15 mouse cellular contexts compared by ENCODE assay signal in the genomic region with DNA sequence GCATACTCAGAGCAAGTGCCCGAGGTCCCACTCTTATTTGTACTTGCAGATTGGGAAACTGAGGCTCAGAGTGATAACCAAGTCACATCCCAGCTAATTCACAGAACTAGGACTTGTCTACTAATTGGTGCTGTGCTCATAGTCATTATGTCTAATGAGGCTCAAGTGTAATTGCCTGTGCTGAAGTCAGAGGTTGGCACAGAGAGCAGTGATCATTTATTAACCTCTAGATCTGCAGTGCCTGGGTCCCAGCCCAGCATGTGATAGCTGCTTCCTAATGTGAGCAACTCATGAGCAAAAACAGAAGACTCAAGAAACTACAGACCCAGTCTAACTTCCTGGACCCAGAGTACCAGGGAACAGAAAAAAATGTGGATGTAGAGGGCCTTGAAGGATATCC.
DNase-seq lines count a peak whose midpoint lies in the region; ATAC-seq and TF ChIP-seq lines count a peak whose summit lies in the region.
"Had no signal": no experiment of that assay in that cellular context is flagged by ENCODE, and none has a peak within 500 bp of the region (broad histone marks: within the 10 kb centered on the region; RNA-seq: fewer than 3 reads in every experiment).

No protein-coding gene starts in this region.

- no peak overlapping the region for H3K4me3 ChIP-seq in forebrain, embryonic 16.5 days (replicated peaks; ENCODE audit: low read length)
- H3K4me3 ChIP-seq in forebrain, embryonic 13.5 days: no peak overlapping the region
- no peak overlapping the region for H3K4me3 ChIP-seq in liver, postnatal 0 days (ENCODE audit: low read depth, low read length)
- H3K4me3 ChIP-seq in kidney, adult 2 months (ENCODE audit: insufficient read depth, low read depth, low read length): no peak overlapping the region
- H3K4me3 ChIP-seq: liver, embryonic 12.5 days; midbrain, embryonic 12.5 days; neural tube, embryonic 15.5 days had no signal

- no peak for TF ChIP-seq EP300 in liver, postnatal 0 days (IDR thresholded peaks at IDR 0.05; ENCODE audit: low read depth)

- H3K9me3 ChIP-seq in forebrain, embryonic 16.5 days (ENCODE audit: control insufficient read depth, low read length): no peaks in the 10 kb centered on the region; the same call in 1 of the 2 replicates
- H3K9me3 ChIP-seq in forebrain, embryonic 13.5 days (replicated peaks): no peaks in the 10 kb centered on the region
- H3K9me3 ChIP-seq in liver, postnatal 0 days (ENCODE audit: low read length): no peaks in the 10 kb centered on the region
- H3K9me3 ChIP-seq: liver, embryonic 12.5 days; midbrain, embryonic 12.5 days; neural tube, embryonic 15.5 days had no signal

- TF ChIP-seq CTCF in liver, postnatal 0 days (IDR thresholded peaks at IDR 0.05; ENCODE audit: low read depth): no peak
- TF ChIP-seq CTCF in kidney, adult 2 months (conservative IDR thresholded peaks at IDR 0.05; ENCODE audit: insufficient read depth, insufficient read length, low read depth, low read length): no peak

- no peak for DNase-seq in liver, postnatal 0 days
- no peak for DNase-seq in liver
- peak; percentile 89 for DNase-seq in kidney, adult 2 months
- DNase-seq in kidney, postnatal 36 days: peak; percentile 73 to 86
- no peak for DNase-seq in T-cell, adult 2 months (ENCODE audit: low spot score)
- no peak for DNase-seq in thymus, postnatal 10 days (ENCODE audit: low spot score in 2 of 2)
- DNase-seq: adrenal gland, adult 8-10 months; cerebellum, adult 9-11 months; lung, embryonic 14.5 days had no signal

- H3K36me3 ChIP-seq in forebrain, embryonic 16.5 days (ENCODE audit: control insufficient read depth, insufficient read depth): no peaks in the 10 kb centered on the region
- no peaks in the 10 kb centered on the region for H3K36me3 ChIP-seq in forebrain, embryonic 13.5 days (ENCODE audit: poor library complexity, severe bottlenecking)
- H3K36me3 ChIP-seq in liver, postnatal 0 days (replicated peaks; ENCODE audit: insufficient read depth, low read length): no peaks in the 10 kb centered on the region
- H3K36me3 ChIP-seq in kidney, adult 2 months (ENCODE audit: control insufficient read depth, insufficient read depth, low read length): no peaks in the 10 kb centered on the region
- H3K36me3 ChIP-seq: liver, embryonic 12.5 days; midbrain, embryonic 12.5 days; neural tube, embryonic 15.5 days had no signal

- H3K9ac ChIP-seq in forebrain, embryonic 16.5 days (replicated peaks; ENCODE audit: low read depth, low read length): no peak overlapping the region
- no peak overlapping the region for H3K9ac ChIP-seq in forebrain, embryonic 13.5 days
- H3K9ac ChIP-seq in liver, postnatal 0 days (replicated peaks): no peak overlapping the region
- H3K9ac ChIP-seq: liver, embryonic 12.5 days; midbrain, embryonic 12.5 days; neural tube, embryonic 15.5 days had no signal

- no peak overlapping the region for H3K27ac ChIP-seq in forebrain, embryonic 16.5 days (ENCODE audit: low read length)
- no peak overlapping the region for H3K27ac ChIP-seq in forebrain, embryonic 13.5 days
- 0 out of 2 replicates have a peak overlapping the region, but pooled peaks have one; percentile 60 for H3K27ac ChIP-seq in liver, postnatal 0 days (ENCODE audit: low read depth)
- no peak overlapping the region for H3K27ac ChIP-seq in kidney, adult 2 months (ENCODE audit: insufficient read depth, low read depth, low read length)
- H3K27ac ChIP-seq: hindbrain, postnatal 0 days; liver, embryonic 12.5 days; midbrain, embryonic 12.5 days; neural tube, embryonic 15.5 days had no signal

- H3K4me2 ChIP-seq in forebrain, embryonic 16.5 days (ENCODE audit: low read length): no peak overlapping the region
- no peak overlapping the region for H3K4me2 ChIP-seq in forebrain, embryonic 13.5 days
- H3K4me2 ChIP-seq in liver, postnatal 0 days (ENCODE audit: low read depth, low read length): no peak overlapping the region
- H3K4me2 ChIP-seq: liver, embryonic 12.5 days; lung, embryonic 14.5 days; midbrain, embryonic 12.5 days; neural tube, embryonic 15.5 days had no signal

- no peaks in the 10 kb centered on the region for H3K27me3 ChIP-seq in forebrain, embryonic 16.5 days (replicated peaks; ENCODE audit: control insufficient read depth, insufficient read depth, low read length)
- no peaks in the 10 kb centered on the region for H3K27me3 ChIP-seq in forebrain, embryonic 13.5 days
- no peaks in the 10 kb centered on the region for H3K27me3 ChIP-seq in liver, postnatal 0 days (ENCODE audit: insufficient read depth, low read length)
- H3K27me3 ChIP-seq in kidney, adult 2 months (replicated peaks; ENCODE audit: control insufficient read depth, insufficient read depth, low read length): no peaks in the 10 kb centered on the region; the same call in 1 of the 2 replicates
- H3K27me3 ChIP-seq: liver, embryonic 12.5 days; midbrain, embryonic 12.5 days; neural tube, embryonic 15.5 days had no signal

- 74% methylated on average over 1 of the region's 1 CpGs for WGBS in forebrain, embryonic 16.5 days
- 80% methylated on average over 1 of the region's 1 CpGs for WGBS in forebrain, embryonic 13.5 days
- 75% methylated on average over 1 of the region's 1 CpGs for WGBS in liver, postnatal 0 days (ENCODE audit: insufficient replicate concordance)
- 53% methylated on average over 1 of the region's 1 CpGs for WGBS in kidney, adult 2 months

- H3K4me1 ChIP-seq in forebrain, embryonic 16.5 days (replicated peaks; ENCODE audit: control insufficient read depth, insufficient read depth, low read length): peaks cover 8% of the 10 kb centered on the region; the same call in 1 of the 2 replicates
- H3K4me1 ChIP-seq in forebrain, embryonic 13.5 days: peaks cover 11% of the 10 kb centered on the region
- H3K4me1 ChIP-seq in liver, postnatal 0 days (ENCODE audit: insufficient read depth): peaks cover 2% of the 10 kb centered on the region; the same call in 1 of the 2 replicates
- peaks cover 17% of the 10 kb centered on the region; the same call in 1 of the 2 replicates for H3K4me1 ChIP-seq in kidney, adult 2 months (ENCODE audit: control insufficient read depth, insufficient read depth, low read length)
- H3K4me1 ChIP-seq: midbrain, embryonic 12.5 days; neural tube, embryonic 15.5 days had no signal

- no peak for TF ChIP-seq POLR2A in kidney, adult 2 months (IDR thresholded peaks at IDR 0.05; ENCODE audit: low read depth, low read length)

- ATAC-seq in forebrain, embryonic 16.5 days: peak; percentile 45; the same call in 1 of the 2 replicates
- no peak for ATAC-seq in forebrain, embryonic 13.5 days
- no peak for ATAC-seq in liver, postnatal 0 days
- ATAC-seq: hindbrain, postnatal 0 days; liver, embryonic 12.5 days had no signal

Comparison
In these comparisons a context has a peak if more than half of its experiments do, and no peak if none do; other contexts are left out.
1. DNase-seq: peak in kidney, adult 2 months (single experiment) and kidney, postnatal 36 days (2 of 2); none in liver, postnatal 0 days (single experiment), liver (single experiment), T-cell, adult 2 months (single experiment) and thymus, postnatal 10 days (0 of 2).